Mouse (Mus musculus) right cerebral cortex, postnatal 4 days (tissue): Measurements from ENCODE around the gene Selenof.

ENCODE experiments used
- DNase-seq: peaks from one replicate; pipeline ENCODE4 v3.0.0-alpha.2; 2022

Gene Selenof

DNA sequence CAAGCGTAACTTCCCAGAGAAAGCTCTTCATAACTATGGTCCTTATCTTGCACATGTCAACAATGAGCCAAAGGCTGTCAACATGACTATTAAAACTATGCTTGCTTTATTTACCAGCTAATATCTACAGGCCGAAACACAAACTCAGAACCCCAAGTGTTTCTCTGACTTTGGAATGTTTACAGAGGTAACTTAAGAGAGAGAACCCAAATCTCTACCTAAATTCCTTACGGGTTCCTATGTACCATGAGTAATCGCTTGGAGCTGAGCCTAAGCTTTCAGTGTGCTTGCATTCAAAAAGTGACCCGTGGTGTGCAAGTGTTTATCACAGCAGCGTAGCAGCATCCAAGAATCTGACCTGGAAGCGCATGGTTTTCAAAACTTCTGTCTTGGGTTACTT lies 4.9 kb upstream of the Selenof start:
- DNase-seq, result no peak

DNA sequence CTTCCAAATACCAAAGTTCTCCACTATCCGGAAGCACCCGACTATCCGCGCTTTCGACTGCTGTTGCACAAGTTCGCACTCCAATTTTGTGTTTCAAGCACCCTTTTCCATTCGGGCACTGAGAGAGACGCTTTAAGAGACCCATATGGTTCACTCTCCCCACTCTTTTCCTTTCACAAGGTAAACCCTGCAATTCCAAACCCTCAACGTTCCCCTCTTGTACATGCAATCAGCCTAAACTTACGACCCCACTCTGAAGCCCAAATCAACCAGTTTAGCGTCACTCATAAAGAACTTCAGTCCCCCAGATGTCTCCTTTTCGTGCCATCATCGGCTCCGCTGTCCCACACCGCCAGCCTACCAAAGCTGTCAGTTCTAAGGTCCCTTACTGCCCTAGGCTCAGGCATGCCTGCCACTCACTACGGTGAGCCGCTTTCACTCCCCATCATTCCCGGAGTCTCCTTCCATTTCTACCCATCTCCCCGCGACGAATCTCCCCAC lies 1.2 kb upstream of the Selenof start:
- DNase-seq, result no peak

DNA sequence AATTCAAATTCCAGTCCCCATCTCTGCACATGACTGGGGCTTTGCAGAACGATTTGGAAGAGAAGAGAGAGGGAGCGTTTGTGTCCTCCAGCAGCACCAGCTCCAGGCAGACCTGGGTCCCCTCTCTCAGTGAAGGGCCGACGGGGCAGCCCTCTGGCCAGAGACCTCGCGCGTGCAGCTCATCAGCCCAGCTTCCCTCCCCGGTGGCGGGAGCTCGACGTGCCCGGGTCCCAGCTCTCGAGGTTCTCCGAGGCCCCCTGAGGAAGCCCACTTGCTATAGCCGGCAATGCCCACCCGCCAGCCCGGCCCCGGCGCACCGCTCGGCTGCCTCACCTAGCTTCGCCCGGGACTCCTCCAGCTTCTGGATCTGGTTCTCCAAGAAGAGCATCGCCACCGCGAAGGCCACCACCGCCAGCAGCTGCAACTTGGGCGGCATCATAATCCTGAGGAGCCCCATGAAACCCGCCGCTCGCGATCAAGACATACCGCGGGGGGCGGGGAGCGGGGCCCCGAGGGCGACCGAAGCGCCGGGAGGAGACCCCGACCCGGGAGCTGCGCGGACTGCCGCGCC lies 618 bp upstream of the Selenof start:
- no peak for DNase-seq

DNA sequence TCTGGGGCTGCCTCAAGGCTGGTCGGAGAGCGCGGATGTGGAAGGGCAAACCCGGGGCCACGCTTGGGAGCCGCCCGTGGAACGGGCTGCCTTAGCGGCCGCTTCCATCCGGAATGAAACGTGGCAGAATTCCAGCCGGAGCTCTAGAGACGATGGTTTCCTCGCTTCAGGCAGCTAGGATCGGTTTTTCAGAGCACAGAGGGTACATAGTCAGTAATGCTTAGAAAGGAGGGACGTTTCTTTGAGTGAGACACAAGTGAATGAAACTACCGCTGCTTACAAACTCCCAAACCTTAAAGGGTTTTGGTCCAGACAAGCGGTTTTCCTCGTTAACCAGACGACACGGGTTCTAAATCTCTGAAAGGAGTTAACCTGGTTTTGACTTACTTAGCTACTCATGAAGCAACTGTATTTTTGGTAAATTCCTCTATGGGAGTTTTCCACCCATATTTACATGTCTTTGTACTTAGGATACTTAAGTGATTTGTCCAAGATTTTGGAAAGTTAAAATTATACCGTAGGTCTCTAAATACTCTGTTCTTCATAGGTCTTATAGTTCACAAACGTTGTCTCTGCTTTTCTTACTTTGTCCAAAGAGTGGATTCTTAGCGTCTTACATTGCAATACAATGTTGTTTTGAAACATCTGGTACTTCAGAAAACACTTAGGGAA lies 848 bp downstream of the Selenof start:
- DNase-seq, result peak; percentile 78

DNA sequence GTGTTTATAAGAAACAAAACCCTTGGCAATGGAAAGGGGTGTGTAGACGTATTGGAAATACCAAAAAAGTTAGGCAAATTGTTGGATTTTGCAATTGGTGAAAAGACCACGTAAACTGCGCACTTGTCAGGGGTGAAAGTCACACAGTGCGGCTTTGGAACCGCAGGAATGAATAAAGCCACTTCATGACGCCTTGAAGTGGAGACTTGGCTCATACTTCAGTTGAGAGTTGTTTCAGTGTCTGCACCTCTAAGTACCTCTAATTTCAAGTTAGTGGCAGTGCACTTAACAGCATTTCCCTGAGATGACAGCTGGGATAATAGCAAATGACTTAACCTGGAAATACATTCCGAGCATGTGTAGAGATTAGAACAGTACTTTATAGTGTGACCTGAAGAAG lies 4.2 kb downstream of the Selenof start:
- DNase-seq, result no peak

DNA sequence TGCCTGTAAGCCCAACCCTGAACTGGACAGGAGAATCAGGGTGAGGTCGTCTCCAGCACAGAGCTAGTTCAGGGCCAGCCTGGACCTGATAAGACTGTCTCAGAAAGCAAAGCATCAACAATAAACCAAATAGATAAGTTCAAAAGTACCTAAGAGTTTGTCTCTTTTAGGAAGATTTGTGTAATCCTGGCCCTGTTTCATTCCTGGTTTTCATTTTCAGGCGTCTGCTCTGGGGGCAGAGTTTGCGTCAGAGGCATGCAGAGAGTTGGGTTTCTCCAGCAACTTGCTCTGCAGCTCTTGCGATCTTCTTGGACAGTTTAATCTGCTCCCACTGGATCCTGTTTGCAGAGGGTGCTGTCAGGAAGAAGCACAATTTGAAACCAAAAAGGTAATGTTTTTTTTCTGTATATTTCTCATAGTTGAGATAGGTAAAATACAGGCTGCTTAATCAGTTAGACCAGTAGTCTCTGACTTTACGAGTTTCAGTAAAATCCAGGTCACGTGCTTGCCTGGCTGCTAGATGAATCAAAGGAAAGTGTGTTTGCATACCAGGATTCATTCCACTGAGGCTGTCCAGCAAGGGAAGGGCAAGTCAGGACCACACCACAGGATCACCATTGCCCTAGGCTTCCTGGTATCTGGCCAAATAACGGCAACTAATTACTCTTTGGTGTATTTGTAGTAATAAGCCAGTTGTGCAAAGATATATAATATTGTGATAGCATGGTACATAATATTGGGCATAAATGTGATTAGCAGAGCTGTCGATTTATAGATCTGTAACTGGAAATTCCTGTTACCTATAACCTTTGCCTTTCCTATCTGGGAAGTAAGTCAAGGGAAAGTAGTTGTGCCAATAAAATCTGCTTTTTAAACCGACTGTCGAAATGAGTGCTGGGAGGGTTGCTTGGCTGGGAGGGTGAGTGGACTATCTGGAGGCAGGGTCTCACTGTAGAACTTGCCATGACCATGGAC lies 7.5 kb downstream of the Selenof start:
- DNase-seq, result no peak

DNA sequence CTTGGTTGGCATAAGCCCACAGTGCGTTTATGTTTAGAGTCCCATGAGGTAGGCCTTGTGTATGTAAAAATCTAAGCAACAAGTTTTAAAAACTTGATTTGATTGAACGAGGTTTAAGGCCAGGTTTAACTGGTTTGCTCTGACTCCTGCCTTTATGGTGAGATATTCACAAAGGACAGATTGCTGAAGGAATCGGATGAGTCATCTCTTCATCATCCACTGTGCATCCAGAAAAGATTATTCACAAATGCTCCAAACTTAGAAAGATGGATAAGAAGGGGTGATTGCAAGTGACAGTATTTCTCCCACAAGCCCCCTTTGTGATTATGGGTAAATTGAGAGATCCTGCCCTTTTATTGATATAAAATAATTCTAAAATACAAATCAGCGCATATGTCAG lies 8.8 kb downstream of the Selenof start:
- DNase-seq, result no peak

DNA sequence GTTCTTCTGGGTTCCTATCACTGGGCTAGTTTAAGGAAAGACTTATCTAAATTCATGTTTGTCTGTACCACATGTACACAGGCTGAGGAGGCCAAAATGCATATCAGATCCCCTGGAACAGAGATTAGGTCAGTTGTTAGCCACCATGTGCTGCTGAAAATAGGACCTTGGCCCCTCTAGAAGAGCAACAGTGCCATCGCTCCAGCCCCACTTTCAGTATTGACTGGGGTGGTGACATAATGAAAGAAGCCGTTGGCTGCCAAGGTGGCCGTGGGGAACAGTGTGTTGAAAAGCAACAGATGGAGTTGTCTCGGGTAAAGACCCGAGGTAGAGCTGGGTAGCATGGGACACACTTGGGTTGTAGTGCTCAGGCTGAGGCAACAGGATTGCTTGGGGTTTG lies 9.7 kb downstream of the Selenof start:
- no peak for DNase-seq

DNA sequence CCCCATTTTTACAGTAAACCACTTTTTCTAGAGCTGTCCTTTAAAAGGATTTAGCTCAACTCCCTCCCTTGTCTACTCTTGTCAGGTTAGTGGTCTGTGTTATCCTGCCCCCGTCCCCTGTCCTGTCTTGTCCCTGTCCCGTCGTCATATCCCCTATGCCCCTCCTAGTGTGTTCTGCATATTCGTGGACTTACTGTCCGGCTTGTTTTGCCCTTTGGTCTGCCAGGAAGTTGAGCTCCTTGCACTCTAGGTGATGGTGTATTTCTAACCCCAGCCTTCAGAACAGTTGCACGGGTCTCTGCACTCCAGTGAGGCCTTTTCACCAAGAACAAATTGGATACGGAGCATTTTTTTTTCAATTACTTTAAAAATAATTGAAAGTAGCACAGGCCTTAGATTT lies 10.2 kb downstream of the Selenof start:
- no peak for DNase-seq

DNA sequence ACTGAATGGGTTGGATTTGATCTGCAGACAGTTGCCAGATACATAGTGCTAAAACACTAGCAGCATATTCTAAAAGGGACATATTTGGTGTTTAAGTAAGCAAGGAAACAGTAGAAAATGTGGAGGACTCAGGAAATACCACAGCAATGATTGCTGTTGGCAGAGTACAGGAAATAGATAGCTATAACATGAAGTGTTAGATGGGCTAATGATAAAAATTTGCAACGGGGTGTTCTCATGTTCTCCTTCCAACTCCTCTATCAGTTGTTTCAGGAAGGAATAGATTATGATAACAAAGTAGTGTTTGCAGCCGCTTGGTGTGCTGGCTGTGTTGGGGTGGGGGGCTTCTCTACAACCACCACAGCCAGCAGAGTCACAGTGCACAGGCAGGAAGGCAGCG lies 11.7 kb downstream of the Selenof start:
- no peak for DNase-seq

DNA sequence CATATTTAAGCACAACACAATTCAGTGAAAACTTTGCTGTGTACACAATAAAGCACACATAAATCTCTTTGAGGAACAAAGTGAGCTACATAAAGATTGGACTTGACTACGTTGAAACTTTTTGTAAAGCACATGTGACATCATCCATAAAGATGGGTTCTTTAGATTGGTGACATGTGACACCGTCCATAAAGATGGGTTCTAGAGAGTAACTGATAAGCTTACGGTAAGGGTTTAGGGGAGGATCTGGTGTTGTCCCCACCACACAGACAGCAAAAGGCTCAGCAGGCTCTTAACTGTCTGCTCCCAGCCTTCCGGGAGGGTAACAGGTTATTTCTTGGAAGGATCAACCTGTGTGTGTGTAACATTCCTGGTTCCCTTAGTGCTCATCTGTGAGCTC lies 12.2 kb downstream of the Selenof start:
- no peak for DNase-seq

DNA sequence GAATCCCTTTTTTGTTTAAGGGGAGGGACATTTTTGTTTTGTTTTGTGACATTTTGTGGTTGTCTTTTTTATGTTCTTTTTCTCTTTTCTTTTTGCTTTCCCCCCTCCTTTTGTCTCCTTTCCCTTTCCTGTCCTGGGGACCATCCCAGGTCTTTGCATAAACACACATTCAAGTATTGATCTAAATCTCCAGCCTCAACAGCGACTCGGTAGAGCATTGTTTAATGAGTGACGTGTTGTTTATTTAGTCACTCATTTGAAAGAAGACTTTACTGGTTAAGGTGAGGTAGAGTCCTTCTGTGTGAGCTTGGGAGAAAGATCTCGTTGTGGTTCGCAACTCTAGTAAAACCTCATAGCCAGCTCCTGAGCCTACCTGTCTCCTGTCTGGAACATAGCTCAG lies 13.7 kb downstream of the Selenof start:
- DNase-seq, result no peak

DNA sequence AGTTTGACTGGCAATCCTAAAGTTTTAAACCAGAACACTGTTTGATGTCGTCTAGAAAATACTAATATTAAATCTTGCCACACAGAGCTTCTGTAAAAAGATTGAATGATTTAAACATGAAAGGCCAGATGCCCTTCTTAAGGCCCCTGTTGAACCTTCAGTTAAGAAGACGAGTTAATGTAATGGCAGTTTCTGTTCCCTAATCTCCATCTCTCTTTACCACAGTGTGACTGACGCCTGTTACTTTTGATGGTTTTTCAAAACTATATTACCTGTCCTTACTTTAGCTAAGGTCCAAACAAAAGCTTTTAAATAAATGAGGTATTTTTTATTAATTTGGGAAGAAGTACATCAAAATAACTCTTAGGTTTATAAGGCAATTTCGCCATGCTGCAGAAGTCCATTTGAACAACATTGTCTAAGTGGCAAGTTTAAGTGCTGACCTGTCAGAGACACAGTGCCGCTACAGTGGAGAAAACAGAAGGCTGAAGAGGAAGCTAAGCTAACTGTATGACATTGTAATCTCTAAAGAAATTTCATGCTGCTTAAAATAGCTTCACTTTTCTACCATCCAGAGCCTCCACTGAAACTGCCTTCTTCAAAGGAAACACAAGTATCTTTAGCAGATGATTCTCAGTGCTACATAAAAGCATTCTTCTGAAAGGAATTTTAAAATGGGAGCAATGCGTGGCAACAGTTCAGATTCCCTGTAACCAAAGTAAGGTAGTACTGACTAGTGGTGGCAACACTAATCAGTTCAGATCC lies 14.9 kb downstream of the Selenof start:
- DNase-seq, result no peak

DNA sequence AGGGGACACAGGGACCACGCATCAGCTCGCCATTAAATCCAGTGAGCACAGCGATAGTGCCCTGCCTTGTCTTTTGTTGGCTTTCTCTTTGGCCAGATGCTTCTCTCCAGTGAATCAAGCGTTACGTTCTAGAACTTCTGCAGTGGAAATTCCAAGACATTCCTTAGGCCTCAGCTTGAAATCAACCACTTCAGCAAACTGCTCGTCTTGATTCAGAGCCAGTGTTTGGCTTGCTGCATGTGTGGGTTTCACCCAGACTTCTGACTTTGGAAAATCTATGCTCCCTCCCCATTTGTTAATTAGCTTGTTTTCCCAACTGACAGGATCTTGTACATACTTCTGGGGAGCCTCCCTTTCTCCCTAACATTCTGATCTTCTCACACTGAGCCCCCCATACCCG lies 16.6 kb downstream of the Selenof start:
- DNase-seq, result no peak

DNA sequence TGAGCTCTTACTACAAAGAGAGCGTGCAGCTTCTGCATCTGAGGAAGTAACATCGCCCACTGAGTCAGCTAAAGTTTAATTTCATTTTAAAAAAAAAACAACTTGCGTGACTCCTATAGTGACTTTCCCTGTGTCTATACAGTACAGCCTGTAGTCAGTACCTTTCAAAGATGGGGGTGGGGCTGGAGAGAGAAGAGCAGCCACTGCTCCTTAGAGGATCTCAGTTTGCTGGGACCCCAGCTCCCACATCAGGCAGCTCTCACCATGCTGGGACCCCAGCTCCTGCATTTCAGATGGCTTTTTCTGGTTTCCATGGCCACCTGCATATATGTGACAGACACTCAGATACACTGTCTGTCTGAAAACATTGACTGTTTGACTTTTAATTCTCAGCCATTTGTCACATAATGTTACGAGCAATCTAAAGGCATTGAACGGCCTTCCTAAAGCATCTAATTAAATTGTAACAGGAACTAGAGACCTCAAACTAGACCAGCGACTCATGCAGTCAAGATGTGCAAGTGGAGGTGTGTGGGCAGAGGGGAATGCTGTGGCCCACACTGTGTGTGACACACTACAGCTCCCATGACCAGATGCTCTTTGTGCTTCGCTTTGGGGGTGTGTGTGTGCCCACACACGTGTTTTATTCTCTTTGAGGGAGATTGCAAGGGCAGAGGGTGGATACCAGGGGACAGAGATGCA lies 19.2 kb downstream of the Selenof start:
- no peak for DNase-seq

DNA sequence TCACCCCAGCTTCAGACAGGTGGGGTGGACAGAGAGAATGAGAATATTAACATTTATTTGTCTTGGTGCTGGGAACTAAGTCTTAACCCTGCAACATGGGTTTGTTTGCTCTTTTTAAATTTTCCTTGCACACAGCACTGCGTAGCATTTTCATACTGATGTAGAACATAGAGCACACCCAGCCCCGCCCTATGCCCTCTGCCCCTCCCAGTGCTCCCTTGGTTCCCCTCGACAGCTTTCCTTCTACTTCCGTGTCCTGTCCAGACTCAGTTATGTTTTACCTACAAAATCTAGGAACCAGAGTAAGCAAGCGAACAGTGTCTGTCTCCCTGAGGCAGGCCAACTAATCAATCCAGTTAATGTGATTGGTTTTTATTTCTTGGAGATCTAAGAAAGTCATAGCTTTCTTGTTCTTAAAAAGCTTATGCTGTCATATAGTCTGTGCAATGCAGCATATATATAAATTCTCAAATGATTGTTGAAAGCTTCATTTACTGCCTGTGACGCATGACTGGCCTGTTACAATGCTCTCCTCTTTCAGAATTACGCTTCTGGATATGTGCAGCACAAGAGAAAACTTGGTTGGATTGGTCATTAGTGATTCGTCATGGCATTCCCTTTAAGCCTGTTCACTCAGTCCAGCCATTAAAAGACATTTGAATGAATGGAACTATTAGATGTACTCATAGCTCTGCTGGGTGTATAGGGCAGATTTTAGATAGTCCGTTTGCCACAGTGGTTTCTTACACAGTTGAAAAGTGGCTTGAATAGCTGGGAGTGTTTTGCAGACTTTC lies 23.1 kb downstream of the Selenof start:
- DNase-seq, result no peak

DNA sequence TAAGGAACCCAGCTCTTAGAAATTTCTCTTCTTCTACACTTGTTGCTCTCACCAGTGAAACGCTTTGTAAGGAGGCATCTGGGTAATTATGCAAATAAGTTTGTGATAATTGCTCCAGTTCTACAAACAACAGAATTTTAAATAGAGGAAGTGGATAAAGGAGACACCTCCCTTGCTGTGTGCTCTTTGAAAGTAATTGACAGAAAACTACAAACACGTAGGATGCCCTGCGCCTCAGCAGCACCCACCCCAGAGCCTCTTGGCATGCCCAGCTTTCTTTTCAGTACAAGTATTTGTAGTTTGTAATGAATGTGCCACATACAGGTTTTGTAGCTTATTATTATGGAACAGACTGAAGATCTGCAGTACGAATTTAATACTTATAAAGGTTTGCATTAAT lies 27.0 kb downstream of the Selenof start:
- DNase-seq, result no peak

DNA sequence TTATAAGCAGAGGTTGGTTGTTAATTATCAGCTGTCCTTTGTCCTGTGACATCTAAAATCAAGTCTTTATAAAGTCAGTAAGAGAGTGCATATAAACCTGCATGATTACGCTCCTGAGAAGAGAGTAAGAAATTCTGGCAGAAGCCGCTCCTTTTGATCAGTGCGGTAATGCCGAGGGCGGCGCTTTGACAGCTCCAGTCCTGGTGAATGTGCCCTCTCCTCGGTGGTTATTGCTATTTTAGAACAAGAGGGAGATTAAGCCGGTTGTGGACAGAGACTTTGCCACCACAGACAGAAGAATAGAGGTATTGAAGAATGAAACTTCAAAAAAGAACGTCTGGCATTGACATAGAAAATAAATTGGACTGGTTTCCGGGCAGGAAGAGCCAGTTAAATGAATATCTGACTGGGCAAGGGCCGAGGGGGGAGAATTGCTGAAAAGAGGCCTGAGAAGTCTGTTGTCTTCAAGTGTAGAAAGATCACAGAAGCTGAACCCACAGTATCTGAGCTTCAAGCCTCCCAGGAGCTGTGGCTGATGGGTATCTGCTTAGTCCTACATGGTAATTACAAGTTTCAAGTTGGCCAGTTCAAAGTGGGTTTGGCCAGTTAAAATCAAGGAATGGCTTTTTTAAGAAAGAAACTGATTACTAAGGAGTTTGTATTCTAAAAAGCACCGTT lies 27.8 kb downstream of the Selenof start:
- DNase-seq, result no peak

DNA sequence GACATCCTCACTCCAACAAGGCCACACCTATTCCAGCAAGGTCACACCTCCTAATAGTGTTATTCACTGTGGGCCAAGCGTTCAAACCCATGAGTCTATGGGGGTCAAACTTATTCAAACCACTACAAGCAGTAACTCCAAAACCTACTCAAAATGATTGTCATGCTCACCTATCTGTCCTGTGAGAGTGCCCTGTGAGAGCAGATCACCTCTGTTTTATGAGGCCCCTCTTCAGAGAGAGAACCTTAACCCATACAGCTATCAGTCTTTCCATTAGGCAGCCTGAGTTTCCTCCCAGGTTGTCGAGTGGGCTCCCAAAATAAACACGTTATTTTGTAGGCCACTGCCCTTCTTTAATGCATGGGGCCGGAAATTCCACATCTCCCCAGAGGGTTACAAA lies 32.3 kb downstream of the Selenof start:
- no peak for DNase-seq

DNA sequence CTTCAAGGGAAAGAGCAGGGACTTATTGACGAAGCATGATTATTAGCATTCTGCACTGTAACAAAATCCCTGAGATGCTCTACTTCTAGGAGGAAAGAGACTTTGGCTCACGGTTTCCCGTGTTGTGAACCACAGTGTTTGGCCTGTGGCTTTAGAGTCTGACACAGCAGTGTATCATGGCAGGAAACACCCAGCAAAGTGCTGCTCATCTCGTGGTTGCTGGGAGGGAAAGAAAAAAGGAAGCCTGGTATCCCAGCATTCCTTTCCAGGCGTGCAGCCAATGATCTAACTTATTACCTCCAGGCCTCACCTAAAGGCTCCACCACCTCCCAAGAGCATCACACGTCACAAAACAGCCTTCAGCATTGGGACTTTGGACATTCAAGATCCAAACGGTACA lies 32.7 kb downstream of the Selenof start:
- no peak for DNase-seq

DNA sequence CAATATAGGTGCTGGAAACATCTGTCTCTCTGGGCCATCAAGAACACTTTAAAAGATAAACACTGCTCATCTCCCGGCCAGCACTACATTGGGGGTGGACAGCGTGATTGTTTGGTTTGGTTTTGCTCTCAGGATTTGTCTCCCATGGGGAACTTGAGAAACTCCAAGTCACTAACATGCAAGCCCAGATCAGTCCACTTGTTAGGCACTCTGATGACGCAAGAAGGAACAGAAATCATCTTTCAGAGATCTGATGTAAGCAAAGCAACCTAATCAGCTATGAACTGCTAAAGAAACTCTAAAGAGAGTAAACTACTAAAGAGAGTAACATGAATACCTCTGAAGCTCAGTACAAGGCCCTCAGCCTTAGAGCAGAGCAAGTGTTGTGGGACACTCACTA lies 33.5 kb downstream of the Selenof start:
- no peak for DNase-seq
